Comparison of ENCODE assay signal across 17 mouse cellular contexts in genomic region chr5:31815129-31815528, GRCm38 (mm10).
DNase-seq lines count a peak whose midpoint lies in the region; ATAC-seq and TF ChIP-seq lines count a peak whose summit lies in the region.
"Had no signal": no experiment of that assay in that cellular context is flagged by ENCODE, and none has a peak within 500 bp of the region (broad histone marks: within the 10 kb centered on the region; RNA-seq: fewer than 3 reads in every experiment).

No protein-coding gene starts in this region.

- no peak for TF ChIP-seq EP300 in heart, postnatal 0 days (IDR thresholded peaks at IDR 0.05; ENCODE audit: low read depth)
- no peak for TF ChIP-seq EP300 in stomach, postnatal 0 days (optimal IDR thresholded peaks at IDR 0.05)
- TF ChIP-seq EP300 in liver, postnatal 0 days (IDR thresholded peaks at IDR 0.05; ENCODE audit: low read depth), result no peak

- H3K4me1 ChIP-seq in heart, postnatal 0 days (ENCODE audit: control insufficient read depth, insufficient read depth), result peaks cover 9% of the 10 kb centered on the region
- H3K4me1 ChIP-seq in lung, adult 2 months (ENCODE audit: control insufficient read depth, insufficient read depth, low read length), result peaks cover 3% of the 10 kb centered on the region; the same call in 1 of the 2 replicates
- no peaks in the 10 kb centered on the region for H3K4me1 ChIP-seq in stomach, postnatal 0 days (replicated peaks; ENCODE audit: control insufficient read depth, insufficient read depth)
- peaks cover 10% of the 10 kb centered on the region for H3K4me1 ChIP-seq in liver, postnatal 0 days (ENCODE audit: insufficient read depth)
- H3K4me1 ChIP-seq: hindbrain, embryonic 15.5 days had no signal

- no peak for TF ChIP-seq CTCF in heart, postnatal 0 days (IDR thresholded peaks at IDR 0.05; ENCODE audit: low read depth)
- TF ChIP-seq CTCF in lung, adult 2 months (IDR thresholded peaks at IDR 0.05; ENCODE audit: insufficient read depth, low read length), result no peak
- no peak for TF ChIP-seq CTCF in stomach, postnatal 0 days (IDR thresholded peaks at IDR 0.05; ENCODE audit: low read depth)
- TF ChIP-seq CTCF in liver, postnatal 0 days (IDR thresholded peaks at IDR 0.05; ENCODE audit: low read depth), result no peak

- no peak for ATAC-seq in heart, postnatal 0 days (ENCODE audit: insufficient read depth, low read depth)
- ATAC-seq in stomach, postnatal 0 days (ENCODE audit: low FRiP score, low TSS enrichment), result no peak
- ATAC-seq in liver, postnatal 0 days, result no peak
- ATAC-seq: CD4-positive, CD25-positive, alpha-beta regulatory T cell, adult 4 months had no signal

- H3K27ac ChIP-seq in heart, postnatal 0 days (ENCODE audit: low read depth), result no peak overlapping the region
- H3K27ac ChIP-seq in stomach, postnatal 0 days (replicated peaks), result no peak overlapping the region
- no peak overlapping the region for H3K27ac ChIP-seq in liver, postnatal 0 days (ENCODE audit: low read depth)
- H3K27ac ChIP-seq: forebrain, embryonic 10.5 days; heart, adult 2 months; hindbrain, embryonic 15.5 days; liver, embryonic 15.5 days; neural tube, embryonic 12.5 days had no signal

- no peaks in the 10 kb centered on the region for H3K27me3 ChIP-seq in heart, postnatal 0 days (ENCODE audit: control insufficient read depth, insufficient read depth, low read length)
- no peaks in the 10 kb centered on the region for H3K27me3 ChIP-seq in stomach, postnatal 0 days (ENCODE audit: control insufficient read depth, insufficient read depth, low read length)
- no peaks in the 10 kb centered on the region for H3K27me3 ChIP-seq in liver, postnatal 0 days (ENCODE audit: insufficient read depth, low read length)
- H3K27me3 ChIP-seq: hindbrain, embryonic 15.5 days; liver, embryonic 15.5 days; neural tube, embryonic 12.5 days had no signal

- 73% methylated on average over 7 of the region's 7 CpGs for WGBS in heart, postnatal 0 days
- 77% methylated on average over 7 of the region's 7 CpGs for WGBS in lung, adult 2 months
- WGBS in stomach, postnatal 0 days, result 69% methylated on average over 7 of the region's 7 CpGs
- WGBS in liver, postnatal 0 days (ENCODE audit: insufficient replicate concordance), result 75% methylated on average over 7 of the region's 7 CpGs

- DNase-seq in heart, postnatal 0 days (ENCODE audit: low spot score), result peak; percentile 23
- DNase-seq in heart, postnatal 36 days, result no peak
- peak; percentile 23 for DNase-seq in lung, postnatal 10 days
- no peak for DNase-seq in lung, adult 2 months
- DNase-seq in embryo, embryonic 9.5 days (ENCODE audit: extremely low spot score), result peak; percentile 14
- peak; percentile 39 for DNase-seq in stomach, postnatal 0 days (ENCODE audit: low spot score)
- no peak for DNase-seq in left cerebral cortex, postnatal 10 days (ENCODE audit: extremely low spot score in 1 of 2, low spot score in 2 of 2)
- DNase-seq in liver, postnatal 0 days, result no peak
- DNase-seq: cerebellum, postnatal 25 days; heart, adult 2 months; thymus, postnatal 14 days had no signal

- no peak overlapping the region for H3K4me3 ChIP-seq in heart, postnatal 0 days (ENCODE audit: low read depth, low read length)
- H3K4me3 ChIP-seq in lung, adult 2 months (replicated peaks; ENCODE audit: extremely low read depth, low read depth, low read length), result no peak overlapping the region
- H3K4me3 ChIP-seq in stomach, postnatal 0 days (ENCODE audit: low read depth, low read length), result no peak overlapping the region
- H3K4me3 ChIP-seq in liver, postnatal 0 days (ENCODE audit: low read depth, low read length), result no peak overlapping the region
- H3K4me3 ChIP-seq: forebrain, embryonic 10.5 days; heart, adult 2 months; hindbrain, embryonic 15.5 days; liver, embryonic 15.5 days; neural tube, embryonic 12.5 days had no signal

- intact Hi-C loops in heart, postnatal 36 days (cut with DNase I), result loop anchor here (5.0 kb wide), 2 partner anchors 243 to 322 kb away; partner anchors contain the start of gene Fosl2
- intact Hi-C loops in left cerebral cortex, postnatal 10 days (cut with DNase I), result no loop called here

- H3K4me2 ChIP-seq in heart, postnatal 0 days (ENCODE audit: low read depth, low read length), result no peak overlapping the region
- no peak overlapping the region for H3K4me2 ChIP-seq in stomach, postnatal 0 days (replicated peaks; ENCODE audit: low read depth)
- no peak overlapping the region for H3K4me2 ChIP-seq in liver, postnatal 0 days (ENCODE audit: low read depth, low read length)
- H3K4me2 ChIP-seq: hindbrain, embryonic 15.5 days; liver, embryonic 15.5 days; midbrain, embryonic 11.5 days; neural tube, embryonic 12.5 days had no signal

- H3K9me3 ChIP-seq in heart, postnatal 0 days (replicated peaks; ENCODE audit: control insufficient read depth, low read length), result no peaks in the 10 kb centered on the region
- no peaks in the 10 kb centered on the region for H3K9me3 ChIP-seq in stomach, postnatal 0 days (ENCODE audit: control insufficient read depth, low read length)
- H3K9me3 ChIP-seq in liver, postnatal 0 days (ENCODE audit: low read length), result no peaks in the 10 kb centered on the region
- H3K9me3 ChIP-seq: forebrain, embryonic 10.5 days; hindbrain, embryonic 15.5 days; liver, embryonic 15.5 days; neural tube, embryonic 12.5 days had no signal

- no peak for TF ChIP-seq POLR2A in lung, adult 2 months (IDR thresholded peaks at IDR 0.05; ENCODE audit: borderline replicate concordance, extremely low read depth, low read depth, low read length)

- no peaks in the 10 kb centered on the region for H3K36me3 ChIP-seq in heart, postnatal 0 days (replicated peaks; ENCODE audit: control insufficient read depth, insufficient read depth, low read length)
- no peaks in the 10 kb centered on the region for H3K36me3 ChIP-seq in stomach, postnatal 0 days (ENCODE audit: control insufficient read depth, insufficient read depth, low read length)
- H3K36me3 ChIP-seq in liver, postnatal 0 days (replicated peaks; ENCODE audit: insufficient read depth, low read length), result no peaks in the 10 kb centered on the region
- H3K36me3 ChIP-seq: forebrain, embryonic 10.5 days; hindbrain, embryonic 15.5 days; liver, embryonic 15.5 days; neural tube, embryonic 12.5 days had no signal

- H3K9ac ChIP-seq in heart, postnatal 0 days (replicated peaks; ENCODE audit: low read depth, low read length), result no peak overlapping the region
- no peak overlapping the region for H3K9ac ChIP-seq in stomach, postnatal 0 days (ENCODE audit: low read length)
- H3K9ac ChIP-seq in liver, postnatal 0 days (replicated peaks), result no peak overlapping the region
- H3K9ac ChIP-seq: hindbrain, embryonic 15.5 days; liver, embryonic 15.5 days; neural tube, embryonic 12.5 days had no signal

Comparison
In these comparisons a context has a peak if more than half of its experiments do, and no peak if none do; other contexts are left out.
1. DNase-seq: peak in heart, postnatal 0 days (single experiment), lung, postnatal 10 days (single experiment), embryo, embryonic 9.5 days (single experiment) and stomach, postnatal 0 days (single experiment); none in heart, postnatal 36 days (0 of 2), lung, adult 2 months (single experiment), left cerebral cortex, postnatal 10 days (0 of 2) and liver, postnatal 0 days (single experiment).